Mouse (Mus musculus): ENCODE measurements around the gene Pear1. TPM values are rescaled to one million over a fixed set of nuclear protein-coding genes. Genes with fewer than 3 reads are reported as not detected.
A peak's percentile ranks its signal among the peaks of the same experiment; 100 is the strongest.

The Pear1 gene
- polyA plus RNA-seq, 1 experiment from 2014 or later: 5.2 TPM

DNA sequence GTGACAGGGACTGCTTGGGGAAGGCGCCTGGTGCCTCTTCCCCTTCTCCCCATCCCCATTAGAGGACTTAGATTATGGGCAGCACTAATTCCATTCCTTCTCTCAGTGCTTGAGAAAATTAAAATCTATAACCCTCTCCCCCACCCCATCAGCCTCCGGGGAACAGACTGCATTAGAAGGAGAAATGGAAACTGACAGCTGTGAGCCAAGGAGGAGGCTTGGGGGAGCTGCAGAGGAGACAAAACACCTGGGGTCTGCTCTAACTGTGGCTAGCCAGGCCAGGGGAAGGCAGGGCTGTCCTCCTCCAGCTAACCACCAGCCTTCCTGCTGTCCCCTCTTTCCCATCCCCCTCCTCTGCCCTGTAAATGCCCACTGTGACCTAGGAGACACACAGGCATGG, 45.0 kb downstream of the Pear1 start:
- no peak for ATAC-seq
- Histone ChIP-seq H3K9me3 (replicated peaks; ENCODE audit: control insufficient read depth, low read length) (no peaks in the 10 kb centered on the region), H3K4me1 (ENCODE audit: control insufficient read depth, insufficient read depth, low read length) (no peaks in the 10 kb centered on the region), H3K36me3 (ENCODE audit: control insufficient read depth, insufficient read depth, low read length) (no peaks in the 10 kb centered on the region), H3K27me3 (replicated peaks; ENCODE audit: control insufficient read depth, insufficient read depth, low read length) (no peaks in the 10 kb centered on the region), H3K4me3 (ENCODE audit: low read depth, low read length) (no peak overlapping the region), H3K27ac (ENCODE audit: low read depth, low read length) (no peak overlapping the region), H3K4me2 (ENCODE audit: low read length) (no peak overlapping the region), H3K9ac (ENCODE audit: low read length) (no peak overlapping the region)
- WGBS: 49% methylated on average over 2 of the region's 2 CpGs
- DNase-seq (ENCODE audit: low spot score): no peak

GRCm38 (mm10) chr3:87778283-87778682, 45.8 kb downstream of the Pear1 start:
- Histone ChIP-seq H3K4me2 (ENCODE audit: low read length) (no peak overlapping the region), H3K9me3 (replicated peaks; ENCODE audit: control insufficient read depth, low read length) (no peaks in the 10 kb centered on the region), H3K4me3 (ENCODE audit: low read depth, low read length) (no peak overlapping the region), H3K27ac (ENCODE audit: low read depth, low read length) (no peak overlapping the region), H3K9ac (ENCODE audit: low read length) (0 out of 2 replicates have a peak overlapping the region, but pooled peaks have one; percentile 8), H3K36me3 (ENCODE audit: control insufficient read depth, insufficient read depth, low read length) (no peaks in the 10 kb centered on the region), H3K4me1 (ENCODE audit: control insufficient read depth, insufficient read depth, low read length) (no peaks in the 10 kb centered on the region), H3K27me3 (replicated peaks; ENCODE audit: control insufficient read depth, insufficient read depth, low read length) (no peaks in the 10 kb centered on the region)
- DNase-seq (ENCODE audit: low spot score) (no peak), ATAC-seq (no peak)
- WGBS: 57% methylated on average over 23 of the region's 23 CpGs

GRCm38 (mm10) chr3:87771088-87771487, 53.0 kb downstream of the Pear1 start:
- H3K4me1 ChIP-seq (ENCODE audit: control insufficient read depth, insufficient read depth, low read length): no peaks in the 10 kb centered on the region
- ATAC-seq: no peak
- no peaks in the 10 kb centered on the region for H3K9me3 ChIP-seq (replicated peaks; ENCODE audit: control insufficient read depth, low read length)
- H3K27ac ChIP-seq (ENCODE audit: low read depth, low read length): no peak overlapping the region
- 58% methylated on average over 6 of the region's 6 CpGs for WGBS
- H3K36me3 ChIP-seq (ENCODE audit: control insufficient read depth, insufficient read depth, low read length): no peaks in the 10 kb centered on the region
- peaks cover 23% of the 10 kb centered on the region for H3K27me3 ChIP-seq (replicated peaks; ENCODE audit: control insufficient read depth, insufficient read depth, low read length)
- no peak overlapping the region for H3K4me2 ChIP-seq (ENCODE audit: low read length)
- no peak overlapping the region for H3K9ac ChIP-seq (ENCODE audit: low read length)
- DNase-seq (ENCODE audit: low spot score): no peak
- no peak overlapping the region for H3K4me3 ChIP-seq (ENCODE audit: low read depth, low read length)

DNA sequence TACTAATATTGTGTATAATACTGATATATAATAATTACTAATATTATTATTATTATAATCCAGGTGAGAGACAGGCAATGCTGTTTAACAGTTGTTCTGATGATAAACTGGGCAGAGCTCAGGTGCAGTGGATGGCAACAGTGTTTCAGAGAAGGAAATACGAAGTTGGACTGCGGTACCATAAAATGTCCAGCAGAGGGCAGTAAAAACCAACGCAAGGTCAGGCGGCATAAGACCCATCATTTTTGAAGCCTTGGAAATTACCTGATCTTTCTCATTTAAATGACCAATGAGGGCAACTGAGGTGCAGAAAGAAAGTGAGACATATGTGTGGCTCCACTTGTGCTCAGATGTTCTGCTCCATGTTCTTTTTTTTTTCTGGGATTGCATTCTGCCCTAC, 53.8 kb downstream of the Pear1 start:
- H3K36me3 ChIP-seq (ENCODE audit: control insufficient read depth, insufficient read depth, low read length): no peaks in the 10 kb centered on the region
- H3K4me3 ChIP-seq (ENCODE audit: low read depth, low read length): no peak overlapping the region
- DNase-seq (ENCODE audit: low spot score) (peak; percentile 78), ATAC-seq (peak; percentile 10; the same call in 1 of the 2 replicates)
- peaks cover 23% of the 10 kb centered on the region for H3K27me3 ChIP-seq (replicated peaks; ENCODE audit: control insufficient read depth, insufficient read depth, low read length)
- no peaks in the 10 kb centered on the region for H3K4me1 ChIP-seq (ENCODE audit: control insufficient read depth, insufficient read depth, low read length)
- no peaks in the 10 kb centered on the region for H3K9me3 ChIP-seq (replicated peaks; ENCODE audit: control insufficient read depth, low read length)
- no peak overlapping the region for H3K27ac ChIP-seq (ENCODE audit: low read depth, low read length)
- no peak overlapping the region for H3K9ac ChIP-seq (ENCODE audit: low read length)
- H3K4me2 ChIP-seq (ENCODE audit: low read length): no peak overlapping the region
- WGBS: under 1% methylated on average over 4 of the region's 4 CpGs

GRCm38 (mm10) chr3:87769506-87769905, 54.6 kb downstream of the Pear1 start:
- Histone ChIP-seq H3K4me2 (ENCODE audit: low read length) (no peak overlapping the region), H3K9ac (ENCODE audit: low read length) (no peak overlapping the region), H3K9me3 (replicated peaks; ENCODE audit: control insufficient read depth, low read length) (no peaks in the 10 kb centered on the region), H3K4me3 (ENCODE audit: low read depth, low read length) (no peak overlapping the region), H3K4me1 (ENCODE audit: control insufficient read depth, insufficient read depth, low read length) (no peaks in the 10 kb centered on the region), H3K27me3 (replicated peaks; ENCODE audit: control insufficient read depth, insufficient read depth, low read length) (peaks cover 23% of the 10 kb centered on the region), H3K36me3 (ENCODE audit: control insufficient read depth, insufficient read depth, low read length) (no peaks in the 10 kb centered on the region), H3K27ac (ENCODE audit: low read depth, low read length) (no peak overlapping the region)
- ATAC-seq: no peak
- WGBS: 84% methylated on average over 8 of the region's 8 CpGs
- no peak for DNase-seq (ENCODE audit: low spot score)

DNA sequence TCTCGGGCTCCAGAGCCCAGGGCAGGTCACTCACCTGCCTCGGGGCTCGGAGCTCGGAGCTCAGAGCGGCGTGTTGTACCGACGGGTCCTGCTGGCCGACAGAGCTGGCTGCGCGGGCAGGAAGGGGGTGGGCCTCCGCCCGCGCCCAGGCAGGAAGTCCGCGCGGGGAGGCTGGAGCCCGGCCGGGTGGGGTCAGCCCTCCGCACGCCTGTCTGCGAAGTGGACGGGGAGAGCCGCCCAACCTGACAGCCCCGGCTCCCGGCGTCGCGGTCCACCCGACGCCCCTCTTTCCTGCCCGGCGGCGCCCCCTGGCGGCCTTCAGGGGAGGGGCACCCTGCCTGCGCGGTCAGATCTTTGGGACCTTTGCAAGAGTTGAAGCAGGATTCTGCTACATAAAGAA, 55.3 kb downstream of the Pear1 start:
- H3K4me1 ChIP-seq (ENCODE audit: control insufficient read depth, insufficient read depth, low read length): no peaks in the 10 kb centered on the region
- WGBS: 1% methylated on average over 30 of the region's 37 CpGs
- DNase-seq (ENCODE audit: low spot score) (peak; percentile 46), ATAC-seq (peak; percentile 47; the same call in 1 of the 2 replicates)
- H3K27me3 ChIP-seq (replicated peaks; ENCODE audit: control insufficient read depth, insufficient read depth, low read length): peaks cover 23% of the 10 kb centered on the region
- H3K4me3 ChIP-seq (ENCODE audit: low read depth, low read length): peak overlapping the region; percentile 27
- H3K36me3 ChIP-seq (ENCODE audit: control insufficient read depth, insufficient read depth, low read length): no peaks in the 10 kb centered on the region
- peak overlapping the region; percentile 21; the same call in 1 of the 2 replicates for H3K9ac ChIP-seq (ENCODE audit: low read length)
- H3K9me3 ChIP-seq (replicated peaks; ENCODE audit: control insufficient read depth, low read length): no peaks in the 10 kb centered on the region
- H3K27ac ChIP-seq (ENCODE audit: low read depth, low read length): no peak overlapping the region
- H3K4me2 ChIP-seq (ENCODE audit: low read length): peak overlapping the region; percentile 44

GRCm38 (mm10) chr3:87768431-87768830, 55.7 kb downstream of the Pear1 start:
- WGBS: 57% methylated on average over 6 of the region's 6 CpGs
- H3K27me3 ChIP-seq (replicated peaks; ENCODE audit: control insufficient read depth, insufficient read depth, low read length): peaks cover 23% of the 10 kb centered on the region
- H3K9me3 ChIP-seq (replicated peaks; ENCODE audit: control insufficient read depth, low read length): no peaks in the 10 kb centered on the region
- no peaks in the 10 kb centered on the region for H3K4me1 ChIP-seq (ENCODE audit: control insufficient read depth, insufficient read depth, low read length)
- ATAC-seq: no peak
- no peaks in the 10 kb centered on the region for H3K36me3 ChIP-seq (ENCODE audit: control insufficient read depth, insufficient read depth, low read length)
- H3K4me2 ChIP-seq (ENCODE audit: low read length): peak overlapping the region; percentile 44
- H3K4me3 ChIP-seq (ENCODE audit: low read depth, low read length): peak overlapping the region; percentile 27
- DNase-seq (ENCODE audit: low spot score): no peak
- peak overlapping the region; percentile 21; the same call in 1 of the 2 replicates for H3K9ac ChIP-seq (ENCODE audit: low read length)
- no peak overlapping the region for H3K27ac ChIP-seq (ENCODE audit: low read depth, low read length)

- ATAC-seq (no peak), DNase-seq (ENCODE audit: low spot score) (no peak)
- Histone ChIP-seq H3K9me3 (replicated peaks; ENCODE audit: control insufficient read depth, low read length) (no peaks in the 10 kb centered on the region), H3K27me3 (replicated peaks; ENCODE audit: control insufficient read depth, insufficient read depth, low read length) (peaks cover 23% of the 10 kb centered on the region), H3K4me2 (ENCODE audit: low read length) (no peak overlapping the region), H3K4me3 (ENCODE audit: low read depth, low read length) (0 out of 2 replicates have a peak overlapping the region, but pooled peaks have one; percentile 27), H3K27ac (ENCODE audit: low read depth, low read length) (no peak overlapping the region), H3K36me3 (ENCODE audit: control insufficient read depth, insufficient read depth, low read length) (no peaks in the 10 kb centered on the region), H3K9ac (ENCODE audit: low read length) (no peak overlapping the region), H3K4me1 (ENCODE audit: control insufficient read depth, insufficient read depth, low read length) (no peaks in the 10 kb centered on the region)
- WGBS: 78% methylated on average over 8 of the region's 8 CpGs
Observed at GRCm38 (mm10) chr3:87767764-87768163, 56.3 kb downstream of the Pear1 start.

DNA sequence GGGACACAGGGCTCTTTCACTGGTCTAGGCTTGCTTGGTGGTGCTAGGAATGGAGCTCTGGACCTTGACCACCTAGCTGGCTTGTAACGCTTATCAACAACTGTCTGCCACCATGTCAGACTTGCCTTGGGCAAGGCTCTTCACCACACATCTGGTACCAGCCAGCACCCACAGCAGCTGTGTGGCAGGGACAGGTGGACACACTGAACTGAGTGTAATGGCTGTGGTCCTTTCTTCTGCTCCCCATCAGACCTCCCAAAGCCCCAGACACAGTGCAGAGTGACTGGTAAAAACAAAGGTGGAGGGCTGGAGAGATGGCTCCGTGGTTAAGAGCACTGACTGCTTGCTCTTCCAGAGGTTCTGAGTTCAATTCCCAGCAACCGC, 57.8 kb downstream of the Pear1 start:
- Histone ChIP-seq H3K36me3 (ENCODE audit: control insufficient read depth, insufficient read depth, low read length) (no peaks in the 10 kb centered on the region), H3K9ac (ENCODE audit: low read length) (no peak overlapping the region), H3K4me2 (ENCODE audit: low read length) (no peak overlapping the region), H3K9me3 (replicated peaks; ENCODE audit: control insufficient read depth, low read length) (no peaks in the 10 kb centered on the region), H3K27me3 (replicated peaks; ENCODE audit: control insufficient read depth, insufficient read depth, low read length) (peaks cover 23% of the 10 kb centered on the region), H3K4me3 (ENCODE audit: low read depth, low read length) (no peak overlapping the region), H3K4me1 (ENCODE audit: control insufficient read depth, insufficient read depth, low read length) (no peaks in the 10 kb centered on the region), H3K27ac (ENCODE audit: low read depth, low read length) (no peak overlapping the region)
- DNase-seq (ENCODE audit: low spot score) (no peak), ATAC-seq (no peak)
- WGBS: 79% methylated on average over 3 of the region's 3 CpGs
